Mouse (Mus musculus) gastrocnemius, adult 2 months (tissue): Measurements from ENCODE around the gene Atp2b1. TPM values are rescaled to one million over a fixed set of nuclear protein-coding genes. Genes with fewer than 3 reads are reported as not detected.

Source experiments
- DNase-seq: peaks from one replicate; pipeline ENCODE4 v3.0.0; 2022
- H3K27ac ChIP-seq: fragments of 200-600 bp; 2 replicates; pipeline ENCODE4 v1.8.1; 2022; ENCODE audit warnings: mild to moderate bottlenecking
- H3K4me3 ChIP-seq: fragments of 200-600 bp; 2 replicates; pipeline ENCODE4 v1.8.1; 2022; ENCODE audit warnings: mild to moderate bottlenecking, moderate library complexity
- CTCF ChIP-seq: fragments of 200-600 bp; IDR thresholded peaks from 2 replicates; pipeline ENCODE4 v1.8.1; 2022; ENCODE audit warnings: antibody characterized with exemption, mild to moderate bottlenecking, moderate library complexity
- intact Hi-C: fragments of 180-260 bp; cut with DNase I; formaldehyde crosslinking; loops from one replicate; pipeline ENCODE4 v1.15.1; 2025
- long read RNA-seq, 2 experiments: library from polyadenylated mRNA; stranded (forward); transcript quantifications; one replicate each; pipeline ENCODE4 v2.0.0; 2021
- total RNA-seq, 2 experiments: library from RNA; stranded (reverse); gene quantifications; 2 replicates each; pipeline ENCODE4 v1.2.3; 2021

The Atp2b1 gene
- total RNA-seq: 10 to 100 TPM; 74.7 to 79.0 TPM
- long read RNA-seq, experiment 1, full-length matches to known transcripts: 2 of 27 reads
- long read RNA-seq, experiment 1, partial matches to known transcripts: 8 of 27 reads
- long read RNA-seq, experiment 1, other reads (novel, unspliced or antisense): 17 of 27 reads
- long read RNA-seq, experiment 2, partial matches to known transcripts: 7 of 28 reads
- long read RNA-seq, experiment 2, other reads (novel, unspliced or antisense): 21 of 28 reads

GRCm38 (mm10) chr10:98913961-98914809 lies at the start of gene Atp2b1:
TSS of gene Atp2b1 (plus strand) at chr10:98914406.
- peak within 1 kb of the TSS; percentile 100 for H3K27ac ChIP-seq
- intact Hi-C loops: loop anchor here (5.0 to 10.0 kb wide), 3 partner anchors 62 to 419 kb away; partner anchors contain the start of genes Galnt4 and Poc1b
- DNase-seq: peak; percentile 98
- H3K4me3 ChIP-seq: peak within 1 kb of the TSS; percentile 81
- TF ChIP-seq CTCF: 0 out of 2 replicates have a peak, but pooled peaks have one; percentile 7

GRCm38 (mm10) chr10:98864851-98865250 lies 49.4 kb upstream of the Atp2b1 start:
- TF ChIP-seq CTCF: no peak
- Histone ChIP-seq H3K4me3 (no peak overlapping the region), H3K27ac (no peak overlapping the region)
- DNase-seq: no peak
- intact Hi-C loops: no loop called here

GRCm38 (mm10) chr10:98866836-98867370 lies 47.3 kb upstream of the Atp2b1 start:
- intact Hi-C loops: no loop called here
- Histone ChIP-seq H3K4me3 (no peak overlapping the region), H3K27ac (no peak overlapping the region)
- TF ChIP-seq CTCF: no peak
- DNase-seq: no peak

- no peak overlapping the region for H3K27ac ChIP-seq
These were observed 45.8 kb upstream of the Atp2b1 start for GRCm38 (mm10) chr10:98868351-98868908.

GRCm38 (mm10) chr10:98877855-98878254 lies 36.4 kb upstream of the Atp2b1 start:
- intact Hi-C loops: no loop called here
- Histone ChIP-seq H3K4me3 (no peak overlapping the region), H3K27ac (no peak overlapping the region)
- DNase-seq: no peak
- TF ChIP-seq CTCF: no peak

More at GRCm38 (mm10) chr10:98868351-98868908, 45.8 kb upstream of the Atp2b1 start:
- no peak for TF ChIP-seq CTCF
- H3K4me3 ChIP-seq: no peak overlapping the region
- intact Hi-C loops: no loop called here
- no peak for DNase-seq

- no peak for DNase-seq
- H3K27ac ChIP-seq: peak overlapping the region; percentile 16; the same call in 1 of the 2 replicates
- TF ChIP-seq CTCF: no peak
- intact Hi-C loops: no loop called here
- no peak overlapping the region for H3K4me3 ChIP-seq
These were observed 35.6 kb upstream of the Atp2b1 start for GRCm38 (mm10) chr10:98878636-98879035.

- Histone ChIP-seq H3K27ac (no peak overlapping the region), H3K4me3 (no peak overlapping the region)
- intact Hi-C loops: no loop called here
- no peak for TF ChIP-seq CTCF
- no peak for DNase-seq
These were observed 34.1 kb upstream of the Atp2b1 start for GRCm38 (mm10) chr10:98880057-98880456.

- no peak for DNase-seq
- H3K27ac ChIP-seq: no peak overlapping the region
- no peak for TF ChIP-seq CTCF
- intact Hi-C loops: no loop called here
- no peak overlapping the region for H3K4me3 ChIP-seq
These were observed 33.5 kb upstream of the Atp2b1 start for GRCm38 (mm10) chr10:98880711-98881110.

GRCm38 (mm10) chr10:98881492-98881891 lies 32.7 kb upstream of the Atp2b1 start:
- intact Hi-C loops: no loop called here
- Histone ChIP-seq H3K27ac (no peak overlapping the region), H3K4me3 (no peak overlapping the region)
- TF ChIP-seq CTCF: no peak
- DNase-seq: no peak

GRCm38 (mm10) chr10:98882587-98882986 lies 31.6 kb upstream of the Atp2b1 start:
- H3K27ac ChIP-seq: peak overlapping the region; percentile 35
- DNase-seq: peak; percentile 36
- H3K4me3 ChIP-seq: peak overlapping the region; percentile 28
- intact Hi-C loops: no loop called here
- TF ChIP-seq CTCF: no peak

- TF ChIP-seq CTCF: no peak
- DNase-seq: no peak
- intact Hi-C loops: no loop called here
These were observed 29.8 kb upstream of the Atp2b1 start for GRCm38 (mm10) chr10:98884445-98884844.

GRCm38 (mm10) chr10:98886770-98887271 lies 27.4 kb upstream of the Atp2b1 start:
- DNase-seq: no peak
- no peak overlapping the region for H3K4me3 ChIP-seq
- H3K27ac ChIP-seq: no peak overlapping the region
- TF ChIP-seq CTCF: no peak
- intact Hi-C loops: no loop called here

More at GRCm38 (mm10) chr10:98884445-98884844, 29.8 kb upstream of the Atp2b1 start:
- Histone ChIP-seq H3K4me3 (no peak overlapping the region), H3K27ac (no peak overlapping the region)
